Mouse (Mus musculus) myocyte (in vitro differentiated cells): ENCODE measurements at regions not wholly inside any gene's neighbourhood (a gene's known extent, or its start where the extent isn't known, plus 50 kb on each side); places are given as distances from the start of the nearest gene placed in this dataset.

Source experiments
- H3K27me3 ChIP-seq: one replicate; pipeline ENCODE4 v1.6.1; 2011; ENCODE audit not compliant: control insufficient read depth, insufficient read depth, insufficient read length
- H3K36me3 ChIP-seq: one replicate; pipeline ENCODE4 v1.6.1; 2011; ENCODE audit not compliant: control insufficient read depth, insufficient read depth
- H3K4me2 ChIP-seq: one replicate; pipeline ENCODE4 v1.6.1; 2011; ENCODE audit warnings: low read depth, control low read depth
- H3K4me3 ChIP-seq: one replicate; pipeline ENCODE4 v1.5.1; 2011; ENCODE audit warnings: mild to moderate bottlenecking, control low read depth, moderate library complexity
- H3K79me2 ChIP-seq: one replicate; pipeline ENCODE4 v1.6.1; 2011; ENCODE audit not compliant: control insufficient read depth, insufficient read depth
- H3ac ChIP-seq: one replicate; pipeline ENCODE4 v1.6.1; 2011; ENCODE audit not compliant: control insufficient read depth, insufficient read length
- CEBPB ChIP-seq: IDR thresholded peaks from 2 replicates; pipeline ENCODE4 v1.6.1; 2011; ENCODE audit warnings: mild to moderate bottlenecking, moderate library complexity; ENCODE audit not compliant: poor library complexity, insufficient read depth, severe bottlenecking
- E2F4 ChIP-seq: IDR thresholded peaks from one replicate; pipeline ENCODE4 v1.6.1; 2011; ENCODE audit warnings: mild to moderate bottlenecking, control low read depth, moderate library complexity; ENCODE audit not compliant: insufficient read depth
- MAX ChIP-seq: IDR thresholded peaks from one replicate; pipeline ENCODE4 v1.6.1; 2011; ENCODE audit warnings: low read depth, mild to moderate bottlenecking, control low read depth
- MYOD1 ChIP-seq, 3 experiments: IDR thresholded peaks; one replicate each; pipeline ENCODE4 v1.6.1; 2011; ENCODE audit warnings: control low read depth in 2 of 3, low read depth in 2 of 3, mild to moderate bottlenecking in 2 of 3, moderate library complexity in 1 of 3; ENCODE audit not compliant: insufficient read length in 2 of 3, control insufficient read depth in 1 of 3
- MYOG ChIP-seq, 3 experiments: IDR thresholded peaks; one replicate each; pipeline ENCODE4 v1.6.1; 2011; ENCODE audit warnings: control low read depth in 2 of 3, low read depth in 2 of 3, mild to moderate bottlenecking in 2 of 3; ENCODE audit not compliant: insufficient read length in 2 of 3, control insufficient read depth in 1 of 3, insufficient read depth in 1 of 3
- POLR2A ChIP-seq: IDR thresholded peaks from one replicate; pipeline ENCODE4 v1.6.1; 2011; ENCODE audit warnings: low read depth, mild to moderate bottlenecking, control low read depth, moderate library complexity; ENCODE audit not compliant: insufficient read length
- POLR2AphosphoS2 ChIP-seq: IDR thresholded peaks from one replicate; pipeline ENCODE4 v1.6.1; 2011; ENCODE audit warnings: low read depth, control low read depth; ENCODE audit not compliant: insufficient read length
- REST ChIP-seq: IDR thresholded peaks from one replicate; pipeline ENCODE4 v1.6.1; 2011; ENCODE audit warnings: mild to moderate bottlenecking, control low read depth, moderate library complexity; ENCODE audit not compliant: insufficient read depth, insufficient read length
- SRF ChIP-seq: IDR thresholded peaks from one replicate; pipeline ENCODE4 v1.6.1; 2011; ENCODE audit warnings: low read depth; ENCODE audit not compliant: control insufficient read depth, insufficient read length
- TCF12 ChIP-seq: IDR thresholded peaks from one replicate; pipeline ENCODE4 v1.6.1; 2011; ENCODE audit warnings: mild to moderate bottlenecking, control low read depth; ENCODE audit not compliant: poor library complexity, insufficient read depth, severe bottlenecking
- TCF3 ChIP-seq: IDR thresholded peaks from one replicate; pipeline ENCODE4 v1.6.1; 2011; ENCODE audit warnings: low read depth, control low read depth; ENCODE audit not compliant: insufficient read length
- USF1 ChIP-seq: IDR thresholded peaks from one replicate; pipeline ENCODE4 v1.6.1; 2011; ENCODE audit warnings: low read depth, mild to moderate bottlenecking, control low read depth, moderate library complexity

DNA sequence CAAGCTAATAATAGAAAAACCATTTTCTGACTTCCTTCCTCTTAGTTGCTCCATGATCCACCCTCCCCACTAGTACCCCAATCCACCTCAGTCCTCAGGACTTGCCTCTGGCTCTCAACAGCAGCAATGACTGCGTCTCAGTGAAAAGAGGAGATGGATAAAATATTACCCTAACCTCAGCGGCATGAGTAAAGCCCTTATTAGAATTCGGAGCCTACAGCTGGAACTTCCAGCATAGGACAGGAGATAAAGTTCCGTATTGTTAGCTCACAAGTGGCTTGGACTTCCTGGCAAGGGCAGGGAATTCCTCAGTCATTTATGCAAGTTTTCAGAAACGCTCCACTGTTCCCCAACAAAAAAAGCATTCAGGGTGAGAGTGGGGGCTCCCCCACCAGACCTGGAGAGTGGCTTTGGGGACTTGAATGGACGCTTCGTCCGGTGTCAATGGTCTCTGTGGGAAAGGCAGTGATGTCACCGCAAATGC is 106.2 kb upstream of the Pabpc6 start:
- Histone ChIP-seq H3K4me2 (no peak overlapping the region), H3K27me3 (no peaks in the 10 kb centered on the region), H3K4me3 (no peak overlapping the region), H3ac (no peak overlapping the region), H3K79me2 (no peaks in the 10 kb centered on the region), H3K36me3 (no peaks in the 10 kb centered on the region)
- TF ChIP-seq E2F4 (no peak), TCF3 (no peak), CEBPB (no peak), SRF (no peak), POLR2AphosphoS2 (no peak), USF1 (no peak), MYOG (IDR thresholded peaks at IDR 0.05; ENCODE audit: control insufficient read depth in 1 of 3, insufficient read depth in 1 of 3, insufficient read length in 2 of 3, low read depth in 2 of 3) (no peak), REST (no peak), POLR2A (no peak), MAX (no peak)

DNA sequence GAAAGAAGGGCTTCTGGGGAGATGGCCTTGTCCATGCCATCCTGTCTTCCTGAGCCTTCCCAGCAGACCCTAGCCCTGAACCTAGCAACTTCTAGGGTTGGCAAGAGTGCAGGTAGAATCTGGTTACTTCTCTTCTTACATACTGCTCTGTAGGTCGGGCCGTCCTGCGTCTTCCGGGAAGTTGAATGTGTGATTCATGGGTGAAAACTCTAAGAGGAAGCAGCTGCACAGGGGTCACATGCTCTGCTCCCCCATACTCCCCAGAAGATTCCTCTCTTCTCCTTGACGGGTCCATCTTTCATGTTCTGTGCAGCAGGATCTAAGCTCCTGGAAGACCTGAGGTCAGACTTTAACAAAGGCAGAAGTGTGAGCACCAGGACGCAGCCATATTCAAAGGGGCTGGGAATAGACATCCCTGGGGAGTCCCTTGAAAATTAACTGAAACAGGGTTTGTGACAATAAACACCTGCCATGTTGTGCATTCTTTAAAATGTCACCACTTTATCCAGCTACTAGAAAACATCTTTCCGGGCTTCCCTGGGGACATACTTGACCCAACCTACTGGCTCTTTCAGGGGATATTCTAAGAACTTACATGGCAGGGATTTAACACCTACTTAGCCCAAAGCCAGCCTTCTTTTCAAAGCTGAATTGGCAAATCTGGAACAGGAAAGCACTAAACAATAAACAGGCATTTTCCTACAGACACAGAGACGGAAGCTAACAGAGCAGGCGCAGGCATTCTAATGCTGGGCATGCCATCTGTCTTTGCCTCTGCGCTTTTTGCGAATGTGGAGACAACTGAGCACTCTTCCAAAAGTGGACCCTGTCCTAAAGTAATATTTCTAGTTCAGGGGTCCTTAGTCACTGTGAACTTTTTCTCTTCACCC is 105.5 kb upstream of the Pabpc6 start:
- TF ChIP-seq REST (no peak), TCF12 (no peak), MYOD1 (IDR thresholded peaks at IDR 0.05; ENCODE audit: control insufficient read depth in 1 of 3, insufficient read length in 2 of 3, low read depth in 2 of 3) (no peak), SRF (no peak), MAX (no peak), CEBPB (no peak), TCF3 (no peak), USF1 (no peak), E2F4 (no peak), POLR2A (no peak), MYOG (IDR thresholded peaks at IDR 0.05; ENCODE audit: control insufficient read depth in 1 of 3, insufficient read depth in 1 of 3, insufficient read length in 2 of 3, low read depth in 2 of 3) (no peak), POLR2AphosphoS2 (no peak)
- no peak overlapping the region for H3ac ChIP-seq
- no peak overlapping the region for H3K4me3 ChIP-seq
- H3K27me3 ChIP-seq = no peaks in the 10 kb centered on the region
- H3K36me3 ChIP-seq = no peaks in the 10 kb centered on the region
- no peak overlapping the region for H3K4me2 ChIP-seq
- H3K79me2 ChIP-seq = no peaks in the 10 kb centered on the region

DNA sequence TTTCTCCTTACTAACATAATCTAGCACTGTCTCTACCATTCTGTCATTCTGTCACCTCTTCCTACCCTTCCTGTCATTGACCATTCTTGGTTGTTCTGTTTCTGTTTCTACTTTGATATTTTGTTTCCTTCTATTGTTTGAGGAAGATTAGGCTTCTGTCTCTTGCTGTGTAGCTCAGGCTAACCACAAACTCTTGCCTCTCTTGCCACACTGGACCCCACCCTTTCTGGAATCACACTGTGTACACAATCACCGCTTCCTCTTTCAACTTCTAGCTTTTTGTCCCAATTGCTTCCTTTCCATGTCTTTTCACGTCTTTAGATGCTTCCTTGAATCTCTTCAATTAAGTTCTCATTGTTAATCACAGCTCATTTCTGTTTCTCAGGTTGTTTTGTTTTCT is 104.2 kb upstream of the Pabpc6 start:
- no peaks in the 10 kb centered on the region for H3K36me3 ChIP-seq
- TF ChIP-seq REST (no peak), TCF3 (no peak), POLR2A (no peak), MAX (no peak), MYOG (IDR thresholded peaks at IDR 0.05; ENCODE audit: control insufficient read depth in 1 of 3, insufficient read depth in 1 of 3, insufficient read length in 2 of 3, low read depth in 2 of 3) (no peak), CEBPB (no peak), POLR2AphosphoS2 (no peak), MYOD1 (IDR thresholded peaks at IDR 0.05; ENCODE audit: control insufficient read depth in 1 of 3, insufficient read length in 2 of 3, low read depth in 2 of 3) (no peak), E2F4 (no peak), TCF12 (no peak), SRF (no peak), USF1 (no peak)
- no peaks in the 10 kb centered on the region for H3K27me3 ChIP-seq
- no peak overlapping the region for H3ac ChIP-seq
- H3K4me2 ChIP-seq = no peak overlapping the region
- H3K4me3 ChIP-seq = no peak overlapping the region
- no peaks in the 10 kb centered on the region for H3K79me2 ChIP-seq

DNA sequence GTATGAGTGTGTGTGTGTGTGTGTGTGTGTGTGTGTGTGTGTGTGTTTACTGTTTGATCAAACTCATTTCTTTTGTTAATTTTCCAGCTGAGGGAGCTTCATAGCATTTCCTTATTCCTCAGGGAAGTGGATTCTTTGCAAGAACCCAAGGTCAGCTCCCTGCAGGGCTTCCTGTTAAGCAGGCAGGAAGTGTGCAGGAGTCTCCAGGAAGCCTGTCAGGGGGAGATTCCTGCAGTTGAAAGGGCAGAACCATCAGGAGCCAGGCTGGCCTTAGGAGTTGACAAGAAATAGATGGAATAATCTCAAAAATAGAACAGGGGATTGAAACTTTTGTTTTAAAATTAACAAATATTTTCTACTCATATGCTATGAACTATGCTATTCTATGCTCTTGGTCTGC is 98.8 kb upstream of the Pabpc6 start:
- H3K36me3 ChIP-seq = no peaks in the 10 kb centered on the region
- H3K27me3 ChIP-seq = no peaks in the 10 kb centered on the region
- no peak overlapping the region for H3ac ChIP-seq
- TF ChIP-seq POLR2A (no peak), SRF (no peak), MYOD1 (IDR thresholded peaks at IDR 0.05; ENCODE audit: control insufficient read depth in 1 of 3, insufficient read length in 2 of 3, low read depth in 2 of 3) (no peak), POLR2AphosphoS2 (no peak), MAX (no peak), E2F4 (no peak), CEBPB (no peak), TCF12 (no peak), REST (no peak)
- no peak overlapping the region for H3K4me3 ChIP-seq
- H3K4me2 ChIP-seq = no peak overlapping the region
- no peaks in the 10 kb centered on the region for H3K79me2 ChIP-seq
